Mouse (Mus musculus): ENCODE measurements around the gene Zbtb5. TPM values are rescaled to one million over a fixed set of nuclear protein-coding genes. Genes with fewer than 3 reads are reported as not detected.
"Not testable (repeated sequence)": the region's sequence is repeated elsewhere in the genome, so short reads cannot be mapped to it uniquely, and the experiment has no call there.

Gene Zbtb5
- total RNA-seq (2021) = 1 to 10 TPM; 6.3 to 6.7 TPM

DNA sequence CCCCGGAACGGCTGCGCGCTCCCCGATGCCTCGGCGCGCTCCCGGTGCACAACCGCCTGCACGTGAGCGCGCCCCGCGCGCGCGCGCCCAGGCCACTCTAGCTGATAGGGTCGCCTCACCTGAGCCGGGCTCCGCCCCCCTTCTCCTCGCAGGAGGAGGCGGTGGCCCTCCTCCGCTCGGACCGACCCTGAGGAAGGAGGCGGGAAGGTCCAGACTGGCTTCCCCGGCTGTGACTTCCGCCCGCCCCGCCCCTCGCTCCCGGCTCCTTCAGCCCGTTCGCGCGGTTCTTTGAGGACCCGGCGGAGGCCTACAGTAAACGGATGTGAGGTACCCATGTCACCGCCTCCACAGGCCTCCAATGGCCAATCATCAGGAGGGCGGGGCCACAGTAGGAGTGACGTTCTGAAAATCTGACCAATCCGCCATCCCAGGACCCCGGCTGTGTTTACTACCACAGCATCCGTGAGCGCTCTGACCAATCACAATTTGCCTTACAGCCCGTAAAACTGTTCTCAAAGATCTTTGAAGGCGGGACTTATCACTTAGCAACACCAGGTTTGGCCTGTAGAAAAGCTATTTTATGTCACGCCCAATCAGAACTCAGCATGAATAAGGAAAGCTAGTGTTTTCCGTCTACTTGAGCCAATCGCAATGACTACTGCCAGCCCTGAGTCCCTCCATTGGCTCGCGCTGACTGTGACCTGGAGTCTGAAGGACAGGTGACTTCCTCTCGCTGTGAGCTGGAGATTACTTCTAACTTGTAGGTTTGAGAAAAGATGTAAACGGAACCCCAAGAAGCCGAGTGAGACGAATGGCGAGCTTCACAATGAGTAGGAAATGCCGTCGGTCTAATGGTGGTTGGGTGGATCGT is at the start of gene Zbtb5:
TSS of gene Zbtb5 (minus strand) at position 308 of the 871 bp plus-strand sequence.
- intact Hi-C loops (cut with DNase I) = loop anchor here (5.0 to 10.0 kb wide), 3 partner anchors 40 to 522 kb away; partner anchors contain the start of genes Shb and Slc25a51
- peak; percentile 100 for DNase-seq (ENCODE audit: low spot score)

GRCm38 (mm10) chr4:45055451-45055850 is 43.2 kb upstream of the Zbtb5 start:
- peak; percentile 24 for DNase-seq (ENCODE audit: low spot score)
- intact Hi-C loops (cut with DNase I) = no loop called here

- DNase-seq (ENCODE audit: low spot score) = no peak
- intact Hi-C loops (cut with DNase I) = no loop called here
These were observed 42.6 kb upstream of the Zbtb5 start for GRCm38 (mm10) chr4:45054862-45055261.

DNA sequence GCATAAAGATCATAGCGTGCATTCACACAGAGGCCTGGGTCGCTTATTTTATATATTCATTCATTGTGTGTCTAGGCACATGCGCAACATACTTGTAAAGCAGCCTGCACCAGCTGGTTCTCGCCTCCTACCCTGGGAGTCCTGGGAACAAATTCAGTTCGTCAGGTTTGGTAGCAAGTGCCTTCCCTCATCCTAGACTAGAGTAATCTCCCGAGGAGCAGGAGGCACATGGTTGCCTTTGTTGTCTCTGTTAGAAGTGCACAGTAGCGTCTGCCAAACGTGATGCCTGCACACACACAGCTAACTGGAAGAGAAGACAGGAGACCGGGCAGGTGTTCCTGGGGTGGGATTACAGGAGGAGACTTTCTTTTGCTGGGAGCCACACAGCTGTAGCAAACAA is 35.7 kb upstream of the Zbtb5 start:
- no peak for DNase-seq (ENCODE audit: low spot score)
- intact Hi-C loops (cut with DNase I) = no loop called here

- DNase-seq (ENCODE audit: low spot score) = no peak
These were observed 35.2 kb upstream of the Zbtb5 start for GRCm38 (mm10) chr4:45047286-45047887.

DNA sequence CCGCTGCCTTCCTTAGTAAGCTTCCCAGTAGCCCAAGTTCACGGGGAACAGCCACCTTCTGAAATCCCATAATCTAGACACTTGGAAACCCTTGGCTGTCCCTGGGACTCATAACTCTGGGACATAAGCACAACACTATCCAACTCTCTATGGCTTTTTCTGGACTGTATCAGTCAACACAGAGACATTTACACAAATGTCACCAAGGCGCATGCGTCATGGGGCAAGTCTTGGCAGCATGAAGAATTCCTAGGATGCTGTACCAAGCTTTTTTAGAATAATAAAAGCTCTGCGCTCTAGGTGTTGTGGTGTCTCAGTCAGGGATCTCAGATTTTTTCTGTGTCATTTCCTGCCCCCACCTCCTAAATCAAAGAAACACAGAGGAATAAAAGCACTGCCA is 34.5 kb upstream of the Zbtb5 start:
- intact Hi-C loops (cut with DNase I) = no loop called here

More at GRCm38 (mm10) chr4:45047286-45047887, 35.2 kb upstream of the Zbtb5 start:
- intact Hi-C loops (cut with DNase I) = no loop called here

DNA sequence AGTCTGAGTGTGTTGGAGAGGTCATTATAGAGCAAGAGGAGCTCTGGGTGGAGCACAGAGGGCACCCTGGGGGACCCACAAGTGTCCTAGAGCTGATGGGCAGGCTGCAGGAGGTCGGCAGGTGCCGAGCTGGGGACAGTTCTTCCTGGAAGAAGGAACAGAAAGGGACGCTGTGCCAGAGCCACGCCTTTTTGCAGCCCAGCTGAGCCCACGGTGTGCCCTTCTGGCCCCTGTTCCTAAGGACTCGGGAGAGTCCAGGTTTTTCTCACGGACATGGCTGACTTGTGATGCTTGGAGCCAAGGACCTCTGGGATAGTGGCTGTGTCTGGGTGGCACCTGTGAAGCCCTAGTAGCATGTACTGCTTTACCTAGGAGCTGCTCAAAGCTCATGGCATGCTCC is 28.6 kb upstream of the Zbtb5 start:
- intact Hi-C loops (cut with DNase I) = no loop called here
- no peak for DNase-seq (ENCODE audit: low spot score)

More for the DNA sequence above, 34.5 kb upstream of the Zbtb5 start:
- no peak for DNase-seq (ENCODE audit: low spot score)

- not testable (repeated sequence) for DNase-seq (ENCODE audit: low spot score)
These were observed 27.3 kb upstream of the Zbtb5 start for GRCm38 (mm10) chr4:45039546-45039945.

DNA sequence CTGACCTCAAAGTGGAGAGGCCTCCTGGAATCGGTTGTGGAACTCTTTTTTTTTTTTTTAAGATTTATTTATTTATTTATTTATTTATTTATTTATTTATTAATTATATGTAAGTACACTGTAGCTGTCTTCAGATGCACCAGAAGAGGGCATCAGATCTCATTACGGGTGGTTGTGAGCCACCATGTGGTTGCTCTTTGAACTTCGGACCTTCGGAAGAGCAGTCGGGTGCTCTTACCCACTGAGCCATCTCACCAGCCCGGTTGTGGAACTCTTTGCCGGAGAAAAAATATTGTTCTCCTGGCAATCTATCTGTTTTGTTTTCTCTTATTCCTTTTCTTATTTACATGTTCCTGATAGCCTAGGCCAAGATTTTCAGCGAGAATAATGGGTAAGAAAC is 26.7 kb upstream of the Zbtb5 start:
- DNase-seq (ENCODE audit: low spot score); intact Hi-C loops (cut with DNase I): not testable (repeated sequence)

More at GRCm38 (mm10) chr4:45039546-45039945, 27.3 kb upstream of the Zbtb5 start:
- intact Hi-C loops (cut with DNase I) = not testable (repeated sequence)

DNA sequence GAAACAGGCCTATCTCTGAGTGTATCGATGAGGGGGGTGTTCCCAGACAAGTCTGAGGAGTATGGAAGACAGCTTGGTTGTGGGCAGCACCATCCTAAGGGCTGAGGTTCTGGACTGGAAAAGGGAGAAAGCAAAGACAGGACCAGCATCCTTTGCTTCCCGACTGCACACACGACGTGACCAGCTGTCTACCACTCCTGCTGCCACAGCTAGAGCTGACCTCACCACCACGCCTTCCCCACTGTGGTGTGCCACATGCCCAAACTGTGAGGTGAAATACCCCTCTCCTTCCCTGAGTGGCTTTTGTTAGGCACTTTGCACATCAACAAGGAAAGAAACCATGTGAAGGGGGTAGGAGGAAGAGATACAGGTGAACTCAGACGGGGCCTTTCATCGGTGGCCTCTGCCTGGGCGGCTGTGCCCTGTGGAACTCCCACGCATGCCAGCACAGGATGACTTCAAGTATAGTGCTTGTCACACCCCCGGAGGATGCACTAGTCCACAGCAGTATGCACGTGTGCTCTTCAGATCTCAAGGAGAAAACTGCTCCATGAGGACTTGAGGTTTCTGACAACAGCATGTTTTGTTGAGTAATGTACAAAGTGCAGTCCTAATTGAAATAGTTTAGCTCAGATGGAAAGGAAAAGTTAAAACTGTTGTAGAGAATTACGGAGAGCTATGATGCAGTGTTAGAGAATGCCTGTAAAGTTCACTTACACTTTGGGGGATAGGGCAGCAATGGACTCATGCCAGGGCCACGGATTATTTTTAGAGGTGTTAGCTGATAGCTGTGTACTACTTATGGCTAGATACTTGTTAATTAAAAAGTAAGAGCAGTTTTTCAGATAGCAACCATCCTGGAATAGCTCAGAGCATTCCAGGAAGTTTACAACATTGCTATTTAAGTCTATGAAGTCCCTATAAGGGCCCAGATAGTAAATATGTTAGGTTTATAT is 25.5 kb upstream of the Zbtb5 start:
- intact Hi-C loops (cut with DNase I) = no loop called here
- DNase-seq (ENCODE audit: low spot score) = no peak

DNA sequence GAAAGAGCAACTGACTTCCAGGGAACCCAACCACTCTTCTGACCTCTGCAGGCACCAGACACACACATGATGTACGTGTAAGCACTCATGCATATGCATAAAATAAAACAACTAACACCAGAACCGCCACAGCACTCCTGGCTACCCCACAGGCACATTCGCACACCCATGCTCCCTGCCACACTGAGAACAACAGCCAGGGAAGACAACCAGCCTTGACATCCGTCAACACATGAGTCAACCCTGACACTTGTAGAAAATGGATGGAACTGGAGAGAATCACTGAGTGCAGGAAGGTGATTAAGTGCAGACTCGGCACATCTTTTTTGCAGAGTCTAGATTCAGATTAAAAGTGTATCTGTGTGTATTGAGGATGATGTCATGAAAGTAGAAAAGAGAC is 24.4 kb upstream of the Zbtb5 start:
- no peak for DNase-seq (ENCODE audit: low spot score)
- intact Hi-C loops (cut with DNase I) = no loop called here

DNA sequence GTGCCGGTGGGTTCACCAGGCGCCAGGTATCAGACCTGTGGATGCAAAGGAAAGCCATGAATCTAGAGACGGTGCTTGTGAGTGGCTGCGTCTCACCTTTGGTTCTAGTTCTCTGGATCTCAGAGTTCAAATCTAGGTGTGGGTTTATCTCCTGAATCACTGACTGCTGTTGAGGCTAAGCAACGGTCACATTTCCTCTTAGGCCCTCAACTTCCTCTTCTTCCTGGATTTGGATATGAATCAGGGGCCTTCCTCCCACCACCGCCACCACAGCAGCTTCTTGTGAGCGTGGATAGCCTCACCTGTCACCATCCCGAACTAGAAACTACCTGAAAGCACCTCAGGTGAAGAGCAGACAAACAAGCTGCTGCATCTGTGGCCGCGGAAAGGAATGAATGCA is 23.8 kb upstream of the Zbtb5 start:
- intact Hi-C loops (cut with DNase I) = no loop called here

DNA sequence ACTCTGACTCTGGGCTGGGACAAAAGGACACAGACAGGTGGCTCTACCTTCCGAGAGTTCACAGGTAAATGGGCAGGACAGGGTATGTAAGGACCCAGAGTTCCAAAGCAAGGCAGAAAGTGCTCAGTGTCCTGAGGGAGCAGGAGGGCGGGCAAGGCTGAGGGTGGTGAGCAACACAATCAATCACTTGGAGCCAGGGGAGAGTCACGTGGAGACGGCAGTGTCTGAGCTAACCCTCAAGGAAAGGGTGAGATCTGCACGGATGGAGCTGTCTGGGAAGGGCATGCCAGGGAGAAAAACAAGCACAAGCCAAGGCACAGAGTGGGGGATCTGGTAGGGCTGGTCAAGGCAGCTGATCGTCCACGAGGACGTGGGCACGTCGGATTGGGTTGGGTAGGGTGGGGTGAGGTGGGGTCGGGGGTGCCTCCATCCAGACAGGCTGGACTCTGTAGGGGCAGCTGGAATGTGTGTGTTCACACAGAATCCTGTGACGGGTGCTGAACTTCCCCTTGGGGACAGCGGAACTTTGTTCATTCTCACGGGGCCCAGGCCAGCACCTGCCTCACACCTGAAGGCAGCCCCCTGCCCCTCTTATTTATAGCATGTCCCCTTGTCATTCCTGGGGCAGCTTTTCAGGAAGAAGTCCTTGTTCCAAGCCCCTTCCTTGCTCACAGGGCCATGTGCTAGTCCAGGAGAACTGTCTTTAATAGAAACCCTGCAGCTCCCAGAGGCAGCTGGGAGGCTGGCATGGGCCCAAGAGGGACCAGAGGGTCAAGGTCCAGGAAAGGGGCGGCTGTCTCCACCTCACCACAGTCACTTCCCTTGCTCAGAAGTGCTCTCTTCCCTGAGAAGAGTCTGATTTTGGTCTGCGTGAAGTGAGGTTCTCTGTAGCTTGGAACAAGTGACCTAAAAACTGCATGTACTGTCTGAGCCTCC is 22.7 kb upstream of the Zbtb5 start:
- no peak for DNase-seq (ENCODE audit: low spot score)
- intact Hi-C loops (cut with DNase I) = no loop called here

More for the DNA sequence above, 23.8 kb upstream of the Zbtb5 start:
- no peak for DNase-seq (ENCODE audit: low spot score)

- intact Hi-C loops (cut with DNase I) = no loop called here
These were observed 20.4 kb upstream of the Zbtb5 start for GRCm38 (mm10) chr4:45032586-45032985.

GRCm38 (mm10) chr4:45026459-45026858 is 14.2 kb upstream of the Zbtb5 start:
- no peak for DNase-seq (ENCODE audit: low spot score)
- intact Hi-C loops (cut with DNase I) = no loop called here

More at GRCm38 (mm10) chr4:45032586-45032985, 20.4 kb upstream of the Zbtb5 start:
- no peak for DNase-seq (ENCODE audit: low spot score)

DNA sequence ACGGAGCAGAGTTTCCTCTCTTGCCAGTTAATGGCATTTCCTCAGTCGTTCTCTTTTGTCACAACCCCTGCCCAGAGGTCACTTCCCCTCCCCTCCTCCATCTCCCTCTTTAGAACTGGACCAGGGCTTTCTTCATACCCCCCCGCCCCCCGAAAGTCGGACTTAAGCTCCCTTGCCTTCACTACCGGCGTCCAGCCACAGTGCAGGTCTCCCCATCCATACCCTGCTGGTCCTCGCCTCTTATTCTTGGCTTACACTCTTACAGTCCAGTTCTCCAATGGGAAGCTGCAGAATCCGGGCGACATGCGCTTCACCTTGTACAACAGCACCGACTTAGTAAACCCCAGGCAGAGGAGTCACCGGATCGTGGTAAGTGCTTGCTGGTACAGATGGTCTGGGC is 6.8 kb upstream of the Zbtb5 start:
- no peak for DNase-seq (ENCODE audit: low spot score)
- intact Hi-C loops (cut with DNase I) = loop anchor here (5.0 to 10.0 kb wide), 3 partner anchors 63 to 516 kb away; partner anchors contain the start of genes Fbxo10 and Shb

- DNase-seq (ENCODE audit: low spot score) = peak; percentile 87
- intact Hi-C loops (cut with DNase I) = loop anchor here (5.0 to 10.0 kb wide), 3 partner anchors 64 to 516 kb away; partner anchors contain the start of genes Fbxo10 and Shb
These were observed 6.3 kb upstream of the Zbtb5 start, which contains the start of gene Polr1e for GRCm38 (mm10) chr4:45018452-45018980. Gene Polr1e, plus strand, starts transcription at chr4:45018583.

- no peak for DNase-seq (ENCODE audit: low spot score)
- intact Hi-C loops (cut with DNase I) = loop anchor here (1.0 to 10.0 kb wide), 4 partner anchors 67 to 519 kb away; partner anchors contain the start of genes Fbxo10 and Shb
These were observed 3.4 kb upstream of the Zbtb5 start for GRCm38 (mm10) chr4:45015615-45016014.

Measured in heart, postnatal 25 days (tissue).